Comparison of ENCODE assay signal across 10 mouse cellular contexts in genomic region chr2:11173521-11173920, GRCm38 (mm10). TPM values are rescaled to one million over a fixed set of nuclear protein-coding genes. Genes with fewer than 3 reads are reported as not detected.
DNase-seq lines count a peak whose midpoint lies in the region; ATAC-seq and TF ChIP-seq lines count a peak whose summit lies in the region.
"Had no signal": no experiment of that assay in that cellular context is flagged by ENCODE, and none has a peak within 500 bp of the region (broad histone marks: within the 10 kb centered on the region; RNA-seq: fewer than 3 reads in every experiment).

No protein-coding gene starts in this region.

- H3K9ac ChIP-seq in forebrain, embryonic 12.5 days, result no peak overlapping the region
- H3K9ac ChIP-seq in liver, embryonic 13.5 days, result no peak overlapping the region
- H3K9ac ChIP-seq: limb, embryonic 15.5 days had no signal

- H3K9me3 ChIP-seq in forebrain, embryonic 12.5 days, result no peaks in the 10 kb centered on the region
- H3K9me3 ChIP-seq in liver, embryonic 13.5 days (replicated peaks), result no peaks in the 10 kb centered on the region
- H3K9me3 ChIP-seq: limb, embryonic 15.5 days had no signal

- peaks cover 61% of the 10 kb centered on the region for H3K27me3 ChIP-seq in forebrain, embryonic 12.5 days
- H3K27me3 ChIP-seq in liver, embryonic 13.5 days, result 0 out of 2 replicates have a peak, but pooled peaks cover 6% of the 10 kb centered on the region

- H3K4me3 ChIP-seq in left cerebral cortex, adult 2 months, result no peak overlapping the region
- no peak overlapping the region for H3K4me3 ChIP-seq in forebrain, embryonic 12.5 days (replicated peaks)
- peak overlapping the region; percentile 57; the same call in 1 of the 2 replicates for H3K4me3 ChIP-seq in liver, embryonic 13.5 days (replicated peaks)
- H3K4me3 ChIP-seq: limb, embryonic 15.5 days had no signal

- H3K4me1 ChIP-seq in forebrain, embryonic 12.5 days, result peaks cover 20% of the 10 kb centered on the region
- H3K4me1 ChIP-seq in liver, embryonic 13.5 days (replicated peaks), result peaks cover 10% of the 10 kb centered on the region

- peak overlapping the region; percentile 85 for H3K4me2 ChIP-seq in forebrain, embryonic 12.5 days
- peak overlapping the region; percentile 70 for H3K4me2 ChIP-seq in liver, embryonic 13.5 days

- H3K36me3 ChIP-seq in forebrain, embryonic 12.5 days (replicated peaks), result no peaks in the 10 kb centered on the region
- no peaks in the 10 kb centered on the region for H3K36me3 ChIP-seq in liver, embryonic 13.5 days
- H3K36me3 ChIP-seq: limb, embryonic 15.5 days had no signal

- H3K27ac ChIP-seq in left cerebral cortex, adult 2 months, result peak overlapping the region; percentile 36; the same call in 1 of the 2 replicates
- no peak overlapping the region for H3K27ac ChIP-seq in forebrain, embryonic 12.5 days
- H3K27ac ChIP-seq in liver, embryonic 13.5 days, result no peak overlapping the region
- H3K27ac ChIP-seq: limb, embryonic 15.5 days had no signal

- DNase-seq in left cerebral cortex, adult 2 months (ENCODE audit: extremely low spot score in 1 of 2, low spot score in 2 of 2), result no peak
- DNase-seq in left cerebral cortex, postnatal 4 days, result no peak
- DNase-seq in liver, embryonic 13.5 days, result no peak
- peak; percentile 82 for DNase-seq in thymus, postnatal 0 days (ENCODE audit: low spot score)
- no peak for DNase-seq in gastrocnemius, postnatal 14 days
- no peak for DNase-seq in left cerebral cortex, postnatal 25 days (ENCODE audit: low spot score in 2 of 2)
- no peak for DNase-seq in kidney, adult 18-20 months
- DNase-seq: adrenal gland, postnatal 25 days had no signal

- no peak for ATAC-seq in forebrain, embryonic 12.5 days (ENCODE audit: low FRiP score)
- ATAC-seq in liver, embryonic 13.5 days (ENCODE audit: low read depth), result no peak

- TF ChIP-seq CTCF in left cerebral cortex, adult 2 months (IDR thresholded peaks at IDR 0.05), result no peak

- WGBS in forebrain, embryonic 12.5 days, result 41% methylated on average over 4 of the region's 4 CpGs
- 29% methylated on average over 4 of the region's 4 CpGs for WGBS in liver, embryonic 13.5 days (ENCODE audit: insufficient replicate concordance)

- intact Hi-C loops in left cerebral cortex, adult 2 months (cut with DNase I), result loop anchor here (5.0 kb wide), 2 partner anchors 61 to 79 kb away; no protein-coding TSS in a partner anchor
- intact Hi-C loops in left cerebral cortex, postnatal 4 days (cut with DNase I), result no loop called here
- intact Hi-C loops in gastrocnemius, postnatal 14 days (cut with DNase I; ENCODE audit: low total_unique reads), result loop anchor here (10.0 kb wide), 1 partner anchor 81 kb away; no protein-coding TSS in a partner anchor
- intact Hi-C loops in left cerebral cortex, postnatal 25 days (cut with DNase I), result loop anchor here (5.0 kb wide), 1 partner anchor 84 kb away; no protein-coding TSS in a partner anchor

RNA-seq across cellular contexts. Expression of gene Prkcq, which starts 1.6 kb away (rescaled TPM):
- total RNA-seq in left cerebral cortex, adult 2 months (2021), result 1 to 10 TPM; 6.8 to 7.5 TPM
- total RNA-seq in left cerebral cortex, postnatal 4 days (2021), result 1 to 10 TPM; 6.6 to 7.0 TPM
- polyA plus RNA-seq in forebrain, embryonic 12.5 days (2016; fragmentation: Nextera tagmentation; extraction: Ambion mirVana), result 1.3 and 1.8 TPM in 2 replicates
- 4.6 and 5.8 TPM in 2 replicates for polyA plus RNA-seq in liver, embryonic 13.5 days (2015; fragmentation: Nextera tagmentation; extraction: Ambion mirVana)
- 54.6 and 63.1 TPM in 2 replicates for polyA plus RNA-seq in thymus, postnatal 0 days (2015; fragmentation: Nextera tagmentation; extraction: Ambion mirVana)
- 10 to 100 TPM; 42.0 to 47.9 TPM for total RNA-seq in gastrocnemius, postnatal 14 days (2021)
- 1 to 10 TPM; 8.7 to 9.4 TPM for total RNA-seq in left cerebral cortex, postnatal 25 days (2021)

Comparison
In these comparisons a context has a peak if more than half of its experiments do, and no peak if none do; other contexts are left out.
1. RNA of gene Prkcq, which starts 1.6 kb away (total RNA-seq): 42.0 to 47.9 TPM in gastrocnemius, postnatal 14 days; 8.7 to 9.4 TPM in left cerebral cortex, postnatal 25 days, 6.8 to 7.5 TPM in left cerebral cortex, adult 2 months and 6.6 to 7.0 TPM in left cerebral cortex, postnatal 4 days; every median in the first group is over 4 times any median in the second.